Mouse (Mus musculus): Measurements from ENCODE around the gene Pus7l.

- TF ChIP-seq CTCF (IDR thresholded peaks at IDR 0.05; ENCODE audit: low read depth, low read length) (no peak), POLR2A (IDR thresholded peaks at IDR 0.05; ENCODE audit: borderline replicate concordance, low read depth, low read length) (no peak)
Observed at GRCm38 (mm10) chr15:94523251-94523650, 20.1 kb downstream of the Pus7l start.
